In genomic region chr4:41760288-41760721, GRCm38 (mm10) we compare ENCODE assay signal across 8 mouse cellular contexts. TPM values are rescaled to one million over a fixed set of nuclear protein-coding genes. Genes with fewer than 3 reads are reported as not detected.
DNase-seq lines count a peak whose midpoint lies in the region; ATAC-seq lines count a peak whose summit lies in the region.

No protein-coding gene starts in this region.

- peak overlapping the region; percentile 43 for H3K27ac ChIP-seq in hindbrain, embryonic 11.5 days (ENCODE audit: low read depth, low read length)

- peak overlapping the region; percentile 40 for H3K4me2 ChIP-seq in hindbrain, embryonic 11.5 days (replicated peaks; ENCODE audit: low read depth, low read length)

- H3K4me1 ChIP-seq in hindbrain, embryonic 11.5 days (replicated peaks; ENCODE audit: control insufficient read depth, insufficient read depth, low read length) = peaks cover 2% of the 10 kb centered on the region; the same call in 1 of the 2 replicates

- 3% methylated on average over 15 of the region's 15 CpGs for WGBS in hindbrain, embryonic 11.5 days

- no peaks in the 10 kb centered on the region for H3K9me3 ChIP-seq in hindbrain, embryonic 11.5 days (ENCODE audit: control insufficient read depth, low read length)

- peak overlapping the region; percentile 44 for H3K9ac ChIP-seq in hindbrain, embryonic 11.5 days (ENCODE audit: low read depth, low read length)

- DNase-seq in WW6 (ENCODE audit: low read depth, low spot score) = peak; percentile 56
- DNase-seq in cerebellum, adult 9-10 months = peak; percentile 93
- peak; percentile 92 for DNase-seq in forelimb bud, embryonic 11.5 days (ENCODE audit: low read depth, low spot score)
- DNase-seq in hindbrain, embryonic 11.5 days (ENCODE audit: low spot score) = peak; percentile 86
- DNase-seq in layer of hippocampus, postnatal 14 days (ENCODE audit: low spot score in 2 of 2) = peak; percentile 62 to 78
- DNase-seq in lung, postnatal 25 days (ENCODE audit: low spot score) = peak; percentile 96
- peak; percentile 95 for DNase-seq in retina, postnatal 1 day
- peak; percentile 73 for DNase-seq in urinary bladder, postnatal 10 days (ENCODE audit: low spot score)

- H3K4me3 ChIP-seq in hindbrain, embryonic 11.5 days (ENCODE audit: low read depth, low read length) = peak overlapping the region; percentile 36

- no peaks in the 10 kb centered on the region for H3K27me3 ChIP-seq in hindbrain, embryonic 11.5 days (ENCODE audit: control insufficient read depth, insufficient read depth, low read length)

- H3K36me3 ChIP-seq in hindbrain, embryonic 11.5 days (ENCODE audit: control insufficient read depth, insufficient read depth, low read length) = no peaks in the 10 kb centered on the region

- ATAC-seq in hindbrain, embryonic 11.5 days (ENCODE audit: low FRiP score) = peak; percentile 86

RNA-seq across cellular contexts. Expression of gene Sigmar1, which starts 4.3 kb away (rescaled TPM):
- 71.5 and 71.9 TPM in 2 replicates for polyA plus RNA-seq in hindbrain, embryonic 11.5 days (2014; fragmentation: Nextera tagmentation; extraction: Ambion mirVana)
- 10 to 100 TPM; 40.2 to 44.2 TPM for total RNA-seq in layer of hippocampus, postnatal 14 days (2021)

RNA-seq across cellular contexts. Expression of gene Galt, which starts 5.3 kb away (rescaled TPM):
- polyA plus RNA-seq in hindbrain, embryonic 11.5 days (2014; fragmentation: Nextera tagmentation; extraction: Ambion mirVana) = 24.0 and 26.1 TPM in 2 replicates
- total RNA-seq in layer of hippocampus, postnatal 14 days (2021) = 10 to 100 TPM; 50.0 to 54.2 TPM

RNA-seq across cellular contexts. Expression of gene Ccl27a, which starts 13.7 kb away (rescaled TPM):
- polyA plus RNA-seq in hindbrain, embryonic 11.5 days (2014; fragmentation: Nextera tagmentation; extraction: Ambion mirVana) = 79.4 and 84.8 TPM in 2 replicates
- total RNA-seq in layer of hippocampus, postnatal 14 days (2021) = 100 to 1,000 TPM; 118 to 125 TPM

RNA-seq across cellular contexts. Expression of gene Arid3c, which starts 29.4 kb away (rescaled TPM):
- polyA plus RNA-seq in hindbrain, embryonic 11.5 days (2014; fragmentation: Nextera tagmentation; extraction: Ambion mirVana) = 0.68 and 0.93 TPM in 2 replicates
- total RNA-seq in layer of hippocampus, postnatal 14 days (2021) = not detected

RNA-seq across cellular contexts. Expression of gene Dctn3, which starts 37.3 kb away (rescaled TPM):
- 187 and 192 TPM in 2 replicates for polyA plus RNA-seq in hindbrain, embryonic 11.5 days (2014; fragmentation: Nextera tagmentation; extraction: Ambion mirVana)
- 100 to 1,000 TPM; 161 to 163 TPM for total RNA-seq in layer of hippocampus, postnatal 14 days (2021)

Comparison
In these comparisons a context has a peak if more than half of its experiments do, and no peak if none do; other contexts are left out.
1. Peak in every context shown above with its lines: DNase-seq, ATAC-seq, H3K4me3 ChIP-seq and H3K27ac ChIP-seq.